Mouse (Mus musculus): ENCODE data around the gene Abcb4.
"Not testable (repeated sequence)": the region's sequence is repeated elsewhere in the genome, so short reads cannot be mapped to it uniquely, and the experiment has no call there.

The Abcb4 gene

GRCm38 (mm10) chr5:8999108-8999507 is 105.6 kb downstream of the Abcb4 start:
- no peak for DNase-seq (ENCODE audit: low read depth)

- DNase-seq (ENCODE audit: low read depth) = not testable (repeated sequence)
These were observed 106.5 kb downstream of the Abcb4 start for GRCm38 (mm10) chr5:9000006-9000405.

GRCm38 (mm10) chr5:9006585-9006984 is 113.1 kb downstream of the Abcb4 start:
- not testable (repeated sequence) for DNase-seq (ENCODE audit: low read depth)
